Mouse (Mus musculus) lung, adult 2 months (tissue): Measurements from ENCODE around the gene Ddx49.

Experiments
- CTCF ChIP-seq: fragments of 200-500 bp; IDR thresholded peaks from 2 replicates; pipeline ENCODE4 v1.5.1; 2011; ENCODE audit warnings: mild to moderate bottlenecking, low read length, control low read depth; ENCODE audit not compliant: insufficient read depth
- POLR2A ChIP-seq: fragments of 200-500 bp; IDR thresholded peaks from 2 replicates; pipeline ENCODE4 v1.6.1; 2011; ENCODE audit warnings: low read depth, mild to moderate bottlenecking, control low read depth, low read length, borderline replicate concordance; ENCODE audit errors: extremely low read depth

- TF ChIP-seq CTCF (no peak), POLR2A (no peak)
These were observed 24.1 kb downstream of the Ddx49 start for GRCm38 (mm10) chr8:70278175-70278574.
